Mouse (Mus musculus) T-helper 1 cell (primary cell): ENCODE results near the gene Plcb1.

Source experiments
- in situ Hi-C: fragments of 300-600 bp; cut with MboI, MseI; formaldehyde crosslinking; loops from one replicate; pipeline ENCODE4 v1.15.1; 2025; ENCODE audit warnings: high pct_unique_total_duplicates

Plcb1 gene

DNA sequence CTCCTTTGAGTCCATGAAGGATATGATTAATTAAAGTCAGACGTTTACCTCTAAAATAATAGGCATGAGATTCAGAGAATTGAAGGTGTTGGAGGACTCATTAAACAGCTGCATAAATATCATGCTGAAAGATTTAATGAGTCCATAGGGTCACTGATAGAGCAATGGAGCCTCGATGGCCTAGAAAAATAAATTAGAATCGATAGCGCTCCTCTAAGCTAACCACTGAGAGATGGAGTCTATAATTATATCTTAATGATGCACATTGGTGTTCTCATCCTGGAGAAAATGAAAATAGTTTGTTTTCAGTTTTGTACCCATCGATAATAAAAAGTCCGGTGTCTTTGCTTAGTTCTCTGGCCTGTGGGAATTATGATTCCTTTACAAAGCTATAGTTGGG, 617.5 kb downstream of the Plcb1 start:
- in situ Hi-C loops: no loop called here

DNA sequence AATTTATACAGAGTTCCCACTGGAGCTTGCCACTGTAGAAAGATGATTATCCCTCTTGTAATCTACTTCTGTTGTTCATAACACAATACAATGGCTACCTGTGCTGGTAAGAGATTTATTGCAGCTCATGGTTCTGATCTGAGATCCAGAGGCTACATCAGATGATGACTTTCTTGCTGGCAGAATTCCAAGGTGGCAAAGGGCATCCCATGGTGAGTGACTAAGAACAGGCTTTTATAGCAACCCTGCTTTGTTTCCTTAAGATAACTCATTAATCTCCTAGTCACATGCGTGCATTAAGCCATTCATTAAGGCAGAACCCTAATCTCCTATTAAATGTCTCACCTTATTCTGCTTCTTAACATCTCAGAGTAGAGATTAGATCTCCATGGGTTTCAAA, 618.2 kb downstream of the Plcb1 start:
- in situ Hi-C loops: no loop called here

DNA sequence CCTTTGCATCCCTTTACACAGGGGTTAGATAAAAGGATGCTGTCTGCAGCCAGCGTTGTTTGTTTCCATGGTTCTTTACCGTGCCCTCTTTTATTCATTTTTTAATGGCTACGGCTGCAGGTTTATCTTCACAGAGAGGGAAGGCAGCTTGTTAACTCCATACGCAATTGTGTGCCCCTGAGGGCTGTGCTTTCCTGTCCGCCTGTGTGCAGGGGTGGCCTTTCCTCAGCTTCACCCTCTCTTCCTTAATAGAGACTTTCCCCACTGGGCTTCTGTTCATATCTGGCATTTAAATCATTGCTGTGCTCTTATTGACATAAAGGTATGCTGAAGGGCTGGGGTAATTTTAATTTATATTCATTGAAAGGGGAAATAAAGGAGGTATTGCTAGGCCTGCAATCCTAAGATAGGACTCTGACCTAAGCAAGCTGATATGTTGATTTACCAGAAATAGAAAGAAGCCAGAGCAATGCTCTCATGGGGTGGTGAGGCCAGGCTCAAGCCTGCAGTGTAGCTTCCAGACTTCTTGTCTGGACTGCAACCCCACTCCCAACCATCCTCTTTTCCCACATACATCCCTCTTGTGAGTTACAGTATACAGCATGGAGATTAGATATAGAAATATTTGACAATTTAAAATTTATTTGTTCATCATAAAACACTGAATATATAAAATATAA, 623.7 kb downstream of the Plcb1 start:
- in situ Hi-C loops: no loop called here

DNA sequence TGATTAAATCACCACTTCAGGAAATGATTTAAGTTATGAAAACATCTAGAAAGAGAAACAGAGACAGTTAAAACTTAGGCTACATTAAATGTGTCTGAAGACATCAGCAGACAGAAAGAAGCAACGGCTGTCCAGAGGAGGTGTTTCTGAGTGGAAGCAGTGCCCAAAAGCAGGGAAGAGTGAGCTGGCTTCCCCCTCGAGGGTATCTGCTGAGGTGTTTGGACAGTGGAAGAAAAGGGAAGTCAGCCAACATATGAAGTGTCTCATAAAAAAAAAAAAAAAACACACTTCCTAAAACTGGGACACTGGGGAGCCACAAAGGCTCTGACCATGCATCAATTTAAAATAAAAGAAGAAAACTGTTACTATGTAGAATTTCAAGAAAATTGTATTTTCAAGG, 625.8 kb downstream of the Plcb1 start:
- in situ Hi-C loops: no loop called here

DNA sequence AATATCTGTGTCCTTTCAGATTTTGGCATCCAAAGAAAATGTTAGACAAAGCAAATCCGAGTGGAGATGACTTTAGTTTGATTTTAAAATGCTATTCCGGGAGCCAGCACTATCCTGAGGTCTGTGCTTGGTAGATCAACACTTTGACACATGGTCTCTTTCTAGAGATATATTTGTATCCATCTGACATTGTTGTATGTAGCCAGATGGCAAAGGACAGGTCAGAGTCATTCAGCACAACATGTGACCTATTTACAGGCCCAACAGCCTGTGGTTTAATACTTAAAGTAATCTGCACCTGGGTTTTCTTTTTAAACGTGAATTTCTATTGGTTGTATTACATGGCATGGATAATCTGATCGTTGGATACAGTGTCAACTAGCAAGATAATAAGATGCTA, 629.3 kb downstream of the Plcb1 start:
- in situ Hi-C loops: no loop called here

DNA sequence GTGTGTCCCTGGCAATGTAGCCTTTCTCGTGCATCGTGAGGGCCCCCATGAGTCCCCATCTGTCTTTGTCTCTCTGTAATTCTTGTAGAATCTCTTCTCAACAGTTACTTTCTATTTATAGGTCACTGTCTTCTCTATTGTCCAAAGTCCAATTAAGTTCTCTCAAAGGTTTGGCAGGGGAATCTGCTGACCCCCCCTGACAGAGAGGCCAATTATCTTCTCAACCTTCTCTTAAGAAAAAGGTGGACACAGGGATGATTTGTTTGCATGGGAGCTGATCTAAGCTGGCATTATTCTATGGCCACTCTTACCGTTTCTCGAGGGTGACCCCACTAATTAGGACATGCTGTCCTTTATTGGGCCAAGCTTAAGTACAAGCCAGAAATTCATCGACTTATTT, 633.4 kb downstream of the Plcb1 start:
- in situ Hi-C loops: no loop called here

DNA sequence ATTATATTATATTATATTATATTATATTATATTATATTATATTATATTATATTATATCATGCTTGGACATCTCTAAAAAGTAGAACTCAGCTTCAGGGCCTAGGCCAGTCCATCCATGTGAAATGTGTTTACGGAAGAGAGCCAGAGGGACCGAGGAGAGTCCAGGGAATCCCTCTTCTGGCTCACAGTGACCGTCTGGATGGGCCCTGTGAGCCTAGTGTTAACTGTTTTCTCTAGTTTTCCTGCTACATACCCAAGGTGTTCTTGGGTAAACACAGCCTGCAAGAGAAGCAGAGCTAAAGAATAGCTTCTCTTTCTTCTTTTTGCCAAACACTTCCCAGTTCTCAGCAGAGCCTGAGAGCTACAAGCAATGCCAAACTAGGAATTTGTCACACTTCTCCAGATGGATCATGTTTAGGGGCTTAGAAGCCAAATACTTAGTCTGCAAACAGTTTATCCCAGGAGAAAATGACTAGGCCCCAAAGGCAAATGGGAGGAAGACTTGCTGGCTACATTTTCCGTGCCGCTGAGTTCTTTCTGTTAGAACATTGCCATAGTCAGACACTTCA, 649.2 kb downstream of the Plcb1 start:
- in situ Hi-C loops: no loop called here

DNA sequence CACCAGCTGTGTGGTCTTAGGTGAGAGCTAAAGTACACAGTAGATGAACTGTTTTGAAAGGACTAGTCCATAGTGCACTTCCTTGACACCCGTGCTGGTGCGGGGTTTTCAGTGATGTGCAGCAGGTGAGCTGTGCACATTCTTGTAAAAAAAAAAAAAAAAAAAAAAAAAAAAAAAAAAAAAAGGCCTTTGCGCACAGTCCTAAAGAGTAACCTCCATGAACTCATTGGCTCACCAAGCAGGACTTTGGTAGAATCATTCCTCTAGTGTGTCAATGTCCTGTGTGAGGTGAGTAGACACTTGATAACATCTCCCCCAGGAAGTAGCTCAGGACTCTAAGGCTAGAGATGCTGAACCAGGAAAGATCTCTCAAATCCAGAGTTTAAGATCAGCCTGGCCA, 653.2 kb downstream of the Plcb1 start:
- in situ Hi-C loops: no loop called here

DNA sequence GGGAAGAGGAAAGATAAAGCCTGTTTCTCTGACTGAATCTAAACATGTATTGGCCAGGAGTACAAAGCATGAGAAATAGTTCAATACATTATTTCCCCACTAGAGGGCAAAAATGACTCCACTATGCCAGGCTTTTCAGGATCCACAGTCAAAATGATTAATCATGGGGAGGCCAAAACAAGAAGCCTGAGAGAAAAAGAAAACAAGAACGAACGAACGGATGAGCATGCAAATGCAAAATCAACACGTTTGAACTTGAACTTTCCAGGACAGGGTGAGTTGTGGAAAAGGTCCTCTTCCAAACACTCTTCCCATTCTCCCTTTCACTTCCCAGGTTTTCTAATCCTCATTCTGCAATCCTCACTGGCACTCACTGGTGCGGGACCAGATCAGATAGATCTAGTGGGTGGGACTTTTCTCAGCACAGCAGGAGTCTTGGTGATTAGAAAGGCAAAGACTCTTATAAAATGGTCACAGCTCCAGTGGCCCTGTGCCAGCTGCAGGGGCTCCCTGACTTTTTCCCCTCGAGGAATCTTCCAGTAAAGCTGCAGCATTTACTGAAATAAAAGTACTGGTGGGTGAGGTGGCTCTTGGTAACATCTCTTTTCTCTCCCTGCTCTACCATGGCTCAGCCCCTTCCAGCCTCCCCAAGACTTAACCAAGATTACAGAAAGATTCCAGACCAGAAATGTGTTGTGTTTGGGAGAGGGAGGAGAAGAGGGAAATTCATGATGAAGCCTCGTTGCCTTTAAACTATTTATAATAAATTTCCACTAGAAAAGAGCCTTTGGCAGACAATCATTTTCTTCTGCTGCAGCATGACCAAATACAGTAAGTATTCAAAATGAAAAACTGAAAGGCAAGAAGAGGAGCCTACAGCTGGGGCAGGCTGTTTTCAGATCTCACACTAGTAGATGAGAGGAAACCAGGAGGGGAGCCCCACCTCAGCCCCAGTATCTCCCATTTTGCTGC, 654.0 kb downstream of the Plcb1 start:
- in situ Hi-C loops: no loop called here

DNA sequence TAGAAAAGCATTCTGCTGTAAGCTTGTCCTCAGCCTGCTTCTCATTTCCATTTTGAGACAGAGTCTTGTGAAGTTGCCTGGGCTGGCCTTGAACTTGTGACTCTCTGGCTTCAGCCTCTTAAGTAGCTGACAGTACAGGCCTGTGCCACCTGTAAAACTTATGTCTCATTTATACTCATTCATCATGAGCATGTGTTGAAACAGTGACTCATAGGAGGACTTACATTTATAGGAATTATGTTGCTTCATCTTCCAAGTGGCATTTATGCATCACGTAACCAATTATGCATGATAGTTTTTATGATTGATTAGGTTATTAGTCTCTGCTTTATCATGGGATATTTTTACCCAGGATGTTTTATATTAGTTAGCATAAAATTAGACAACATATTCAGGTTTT, 667.7 kb downstream of the Plcb1 start:
- in situ Hi-C loops: no loop called here

DNA sequence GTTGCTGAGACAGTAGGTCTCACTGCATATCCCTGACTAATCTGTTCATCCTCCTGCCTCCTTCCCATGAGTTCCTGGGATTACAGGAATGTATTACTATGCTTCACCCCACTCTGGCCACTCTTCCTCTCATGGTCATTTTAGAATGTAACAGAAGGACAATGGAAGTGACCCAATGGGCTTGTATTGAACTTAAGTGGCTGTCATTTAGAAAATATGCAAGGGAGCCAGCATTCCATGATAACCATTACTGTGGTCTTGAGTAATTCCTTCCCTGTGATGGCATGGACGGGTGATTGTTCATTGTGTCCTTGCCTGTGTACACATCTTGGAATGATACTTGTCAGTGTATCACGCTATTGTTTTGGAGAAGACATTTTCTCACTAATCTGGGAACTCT, 668.1 kb downstream of the Plcb1 start:
- in situ Hi-C loops: no loop called here

DNA sequence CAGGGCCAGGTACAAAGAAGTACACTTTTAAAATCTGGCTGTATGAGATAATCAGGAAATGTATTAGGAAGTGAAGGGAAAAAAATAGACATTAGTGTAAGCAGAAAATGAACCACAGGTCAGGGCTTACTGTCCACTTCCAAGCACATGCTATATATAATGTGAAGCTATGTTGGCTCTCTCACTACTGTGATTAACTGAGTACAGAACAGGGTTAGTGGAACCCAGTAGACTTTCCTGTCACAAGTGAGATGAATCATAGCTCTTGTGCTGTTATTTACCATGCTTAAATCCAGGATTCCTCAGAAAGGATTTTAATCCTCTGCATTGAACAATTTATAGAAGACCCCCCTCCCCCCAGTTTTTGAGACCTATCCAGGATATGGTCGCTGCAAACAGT, 668.6 kb downstream of the Plcb1 start:
- in situ Hi-C loops: no loop called here

DNA sequence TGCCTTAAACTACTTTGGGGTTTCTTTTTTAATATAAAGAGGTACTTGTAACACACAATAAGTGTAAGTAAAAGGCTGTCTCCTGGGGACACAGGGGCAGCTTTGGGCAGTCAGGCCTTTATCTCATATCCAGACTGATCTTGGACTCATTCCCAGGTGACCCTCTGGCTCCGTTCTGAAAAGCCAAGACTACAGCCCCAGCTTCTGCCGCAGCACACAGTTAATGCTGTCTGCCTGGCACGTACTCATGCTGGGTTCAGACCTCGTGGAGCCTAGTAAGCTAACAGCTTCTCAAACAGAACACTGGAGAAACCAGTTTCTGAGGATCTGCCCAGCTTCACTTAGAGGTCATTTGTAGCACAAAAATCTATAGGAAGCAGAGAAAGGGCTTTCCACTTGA, 682.0 kb downstream of the Plcb1 start:
- in situ Hi-C loops: no loop called here

DNA sequence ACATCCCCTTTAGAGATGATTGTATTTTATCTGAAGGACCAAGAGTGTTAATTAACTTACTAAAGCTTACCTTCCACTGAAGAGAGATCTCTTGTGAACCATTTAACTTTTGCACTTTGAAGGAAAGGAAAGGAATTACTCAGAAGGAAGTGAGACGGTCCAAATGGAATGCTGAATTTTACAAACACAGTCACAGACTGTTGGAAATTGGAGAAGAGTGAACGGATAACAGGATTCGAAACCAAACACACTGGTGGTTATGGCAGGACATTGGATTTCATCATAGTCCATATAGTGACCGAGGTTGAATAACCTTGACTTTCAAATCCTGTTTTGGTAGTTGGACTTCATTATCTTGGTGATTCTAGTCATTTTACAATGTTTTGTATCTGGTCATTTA, 688.2 kb downstream of the Plcb1 start:
- in situ Hi-C loops: no loop called here

DNA sequence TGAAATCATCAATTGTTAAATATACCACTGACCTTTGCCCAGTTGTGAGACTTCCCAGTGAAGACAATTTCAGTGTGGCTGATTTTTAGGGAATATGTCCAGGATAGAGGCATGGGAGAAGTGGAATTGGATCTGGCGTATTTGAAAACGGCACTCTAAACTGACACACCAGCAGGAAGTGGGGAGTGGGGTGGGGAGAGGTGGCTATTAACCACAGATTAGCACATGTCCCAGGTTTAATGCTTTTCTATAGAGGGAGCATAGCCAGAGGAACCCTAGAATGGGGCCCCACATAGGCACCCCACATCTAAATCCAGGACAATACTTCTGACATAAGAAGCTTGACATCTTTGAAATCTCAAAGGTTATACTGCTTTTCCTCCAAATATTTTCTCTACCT, 699.4 kb downstream of the Plcb1 start:
- in situ Hi-C loops: no loop called here

DNA sequence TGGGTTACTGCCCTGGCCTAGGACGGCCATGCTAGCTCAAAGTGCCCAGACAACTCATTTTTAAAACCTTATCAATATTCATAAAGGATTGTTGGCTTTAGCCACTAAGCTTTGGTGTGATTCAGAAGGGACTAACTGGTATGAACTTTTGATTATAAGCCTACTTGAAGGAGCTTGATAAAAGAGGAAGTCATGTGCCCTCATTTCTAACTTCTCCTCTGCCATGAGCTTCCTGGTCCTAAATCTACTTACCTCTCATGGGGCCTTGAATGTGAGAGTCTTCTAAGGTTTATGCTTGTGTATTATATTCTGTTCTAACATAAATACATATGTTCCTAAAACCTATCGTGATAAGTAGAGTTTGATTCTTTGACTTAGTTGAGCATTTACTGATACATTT, 702.4 kb downstream of the Plcb1 start:
- in situ Hi-C loops: no loop called here

DNA sequence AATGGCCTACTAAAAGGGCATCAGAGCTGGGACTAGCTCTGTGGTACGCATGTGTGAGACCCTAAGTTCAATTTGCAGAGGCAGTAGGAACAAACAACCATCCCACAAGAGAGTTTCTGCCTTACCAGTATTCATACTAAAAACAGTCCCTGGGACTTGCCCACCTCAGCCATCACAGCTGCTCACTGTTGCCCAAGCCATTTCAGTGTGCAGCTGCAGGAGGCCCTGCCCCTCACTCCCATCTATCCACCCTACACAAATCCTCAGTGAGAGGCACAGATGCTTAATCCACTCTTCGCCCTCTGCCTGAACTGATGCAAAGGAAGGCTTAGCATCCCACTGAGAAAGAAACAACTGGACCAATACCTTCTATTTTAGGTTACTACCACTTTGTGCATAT, 703.3 kb downstream of the Plcb1 start:
- in situ Hi-C loops: no loop called here

DNA sequence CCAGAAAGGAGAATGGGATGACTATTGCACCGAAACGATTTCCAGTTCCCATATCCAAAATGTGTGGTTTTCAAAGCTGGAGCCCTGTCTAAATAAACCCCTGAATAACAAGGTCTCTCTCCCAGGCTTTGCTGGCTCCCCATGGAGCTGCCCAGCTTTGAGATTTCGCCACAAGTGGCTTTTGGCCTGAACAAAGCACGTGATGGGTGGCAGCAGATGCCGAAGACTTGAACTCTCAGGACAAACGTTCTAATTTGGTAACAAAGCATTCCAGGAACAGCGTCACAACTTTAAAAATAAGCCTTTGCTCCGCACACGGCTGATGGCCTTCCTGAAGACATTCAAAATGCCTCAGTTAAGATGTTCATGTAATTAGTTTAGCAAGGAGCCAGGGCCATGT, 706.9 kb downstream of the Plcb1 start:
- in situ Hi-C loops: no loop called here

DNA sequence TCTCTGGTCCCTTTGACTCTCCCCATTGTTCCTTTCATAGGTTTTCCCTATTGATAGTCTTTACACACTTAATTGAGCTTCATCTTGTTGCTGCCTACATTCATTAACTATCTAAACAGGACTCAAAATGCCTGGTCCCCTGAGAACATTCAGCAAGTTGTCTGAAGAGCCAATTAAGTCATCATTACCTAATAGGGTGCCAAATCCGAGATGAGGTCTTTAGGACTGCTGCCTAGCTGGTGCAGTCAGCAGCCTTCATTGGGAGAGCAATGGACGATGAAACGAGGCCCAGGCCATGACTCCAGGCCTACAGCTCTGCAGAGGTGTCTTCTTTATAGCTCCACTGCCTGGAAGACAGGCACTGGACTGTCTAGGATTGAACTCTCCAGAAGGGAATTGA, 710.7 kb downstream of the Plcb1 start:
- in situ Hi-C loops: no loop called here

DNA sequence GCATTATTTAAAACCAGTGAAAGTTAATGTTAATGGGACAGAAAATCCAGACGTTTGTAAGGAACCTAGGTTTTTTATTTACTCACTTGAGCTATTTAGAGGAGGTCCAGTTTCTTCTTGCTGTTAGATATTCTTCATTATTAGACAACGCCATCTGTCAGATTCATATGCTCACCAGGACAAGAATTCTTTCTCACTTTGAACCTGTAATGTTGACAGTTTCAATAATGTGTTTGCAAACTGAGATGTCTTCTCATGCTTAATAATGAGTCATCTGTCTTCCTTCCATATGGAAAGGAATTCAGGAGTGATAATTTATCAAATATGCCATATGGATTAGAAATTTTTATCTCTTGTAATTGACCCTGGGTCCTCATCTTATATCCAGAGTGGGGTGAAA, 711.4 kb downstream of the Plcb1 start:
- in situ Hi-C loops: no loop called here

DNA sequence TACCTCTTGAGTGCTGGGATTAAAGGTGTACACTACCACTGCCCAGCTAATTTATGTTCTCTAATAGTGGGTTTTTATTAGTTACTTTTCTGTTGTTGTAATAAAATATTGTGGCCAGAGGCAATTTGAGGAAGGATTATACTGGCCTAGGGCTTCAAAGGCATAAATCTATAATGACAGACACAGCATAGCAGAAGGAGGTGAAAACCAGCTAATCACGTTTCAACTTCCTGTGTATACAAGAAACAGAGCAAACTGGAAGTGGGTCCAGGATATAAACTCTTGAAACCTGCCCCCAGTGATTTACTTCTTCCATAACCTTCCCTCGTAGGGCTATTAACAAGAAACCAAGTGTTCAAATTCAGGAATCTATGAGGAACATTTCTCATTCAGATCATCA, 715.0 kb downstream of the Plcb1 start:
- in situ Hi-C loops: no loop called here

DNA sequence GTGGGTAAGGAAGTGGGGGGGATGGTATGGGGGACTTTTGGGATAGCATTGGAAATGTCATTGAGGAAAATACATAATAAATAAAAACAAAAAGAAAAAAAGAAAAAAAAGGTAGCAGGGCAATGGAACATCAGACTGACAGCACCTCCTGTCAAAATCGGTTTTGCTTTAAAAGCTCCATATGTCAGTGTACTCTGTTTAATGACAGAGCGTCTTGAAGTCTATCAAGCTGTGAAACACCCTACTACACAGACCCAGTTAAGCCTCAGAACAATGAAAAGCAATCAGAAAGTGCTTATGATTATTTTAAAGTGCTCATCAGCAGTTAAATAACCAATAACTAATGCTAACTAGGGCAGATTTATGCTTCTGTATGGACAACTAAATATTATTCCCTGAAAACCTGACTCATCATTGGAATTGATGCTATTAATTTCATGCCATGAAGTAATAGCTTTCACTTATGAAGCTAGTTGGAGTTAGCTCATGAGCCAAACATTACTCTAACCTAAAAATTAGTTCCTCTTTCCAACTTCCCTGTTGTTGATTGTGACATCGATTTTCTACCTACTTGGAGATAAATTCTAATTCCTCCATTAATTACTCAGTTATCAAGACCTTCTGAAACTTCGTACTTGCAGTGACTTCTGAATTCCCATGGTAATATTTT, 717.6 kb downstream of the Plcb1 start:
- in situ Hi-C loops: no loop called here
